In genomic region chr6:92534226-92535031, GRCm38 (mm10) we compare ENCODE assay signal across 10 mouse cellular contexts.
A peak's percentile ranks its signal among the peaks of the same experiment; 100 is the strongest.
DNase-seq lines count a peak whose midpoint lies in the region; ATAC-seq and TF ChIP-seq lines count a peak whose summit lies in the region.
"Had no signal": no experiment of that assay in that cellular context is flagged by ENCODE, and none has a peak within 500 bp of the region (broad histone marks: within the 10 kb centered on the region; RNA-seq: fewer than 3 reads in every experiment).

No protein-coding gene starts in this region.

- peak; percentile 81 for ATAC-seq in hindbrain, embryonic 16.5 days
- ATAC-seq: Patski had no signal

- H3K9ac ChIP-seq in hindbrain, embryonic 16.5 days (ENCODE audit: low read depth, low read length) = peak overlapping the region; percentile 58

- H3K27ac ChIP-seq in hindbrain, embryonic 16.5 days (ENCODE audit: low read depth, low read length) = 0 out of 2 replicates have a peak overlapping the region, but pooled peaks have one; percentile 18
- peak overlapping the region; percentile 91 for H3K27ac ChIP-seq in left cerebral cortex, adult 2 months

- H3K36me3 ChIP-seq in hindbrain, embryonic 16.5 days (ENCODE audit: control insufficient read depth, insufficient read depth, low read length) = no peaks in the 10 kb centered on the region

- 14% methylated on average over 11 of the region's 11 CpGs for WGBS in hindbrain, embryonic 16.5 days

- TF ChIP-seq CTCF in left cerebral cortex, adult 2 months (IDR thresholded peaks at IDR 0.05) = peak; percentile 38

- no peaks in the 10 kb centered on the region for H3K27me3 ChIP-seq in hindbrain, embryonic 16.5 days (replicated peaks; ENCODE audit: control insufficient read depth, insufficient read depth, low read length)
- H3K27me3 ChIP-seq: Patski had no signal

- peak overlapping the region; percentile 63 for H3K4me2 ChIP-seq in hindbrain, embryonic 16.5 days (ENCODE audit: low read length)

- H3K4me3 ChIP-seq in hindbrain, embryonic 16.5 days (ENCODE audit: low read length) = peak overlapping the region; percentile 37
- peak overlapping the region; percentile 62 for H3K4me3 ChIP-seq in left cerebral cortex, adult 2 months
- H3K4me3 ChIP-seq: megakaryocyte, embryonic 14.5 days had no signal

- peaks cover 15% of the 10 kb centered on the region for H3K4me1 ChIP-seq in hindbrain, embryonic 16.5 days (ENCODE audit: control insufficient read depth, insufficient read depth, low read depth, low read length)
- H3K4me1 ChIP-seq: megakaryocyte, embryonic 14.5 days had no signal

- no peaks in the 10 kb centered on the region for H3K9me3 ChIP-seq in hindbrain, embryonic 16.5 days (ENCODE audit: control insufficient read depth, low read length)
- H3K9me3 ChIP-seq: megakaryocyte, embryonic 14.5 days had no signal

- DNase-seq in Muller cell, postnatal 12 days (ENCODE audit: inconsistent ontology term) = peak; percentile 68
- peak; percentile 72 for DNase-seq in embryo, embryonic 10.5 days (ENCODE audit: low spot score)
- peak; percentile 14 for DNase-seq in gastrocnemius, postnatal 10 days
- DNase-seq in left cerebral cortex, adult 2 months (ENCODE audit: extremely low spot score in 1 of 2, low spot score in 2 of 2) = peak; percentile 63 to 66
- DNase-seq in lung, postnatal 14 days = peak; percentile 51
- DNase-seq in right cerebral cortex, postnatal 10 days (ENCODE audit: low spot score in 2 of 2) = peak; percentile 73 to 83
- no peak for DNase-seq in thymus, postnatal 14 days

- intact Hi-C loops in left cerebral cortex, adult 2 months (cut with DNase I) = loop anchor here (1.0 to 5.0 kb wide), 2 partner anchors 54 to 73 kb away; no protein-coding TSS in a partner anchor
